Mouse (Mus musculus) lung, postnatal 10 days (tissue): ENCODE measurements around the gene Gm38393.

Source experiments
- DNase-seq: peaks from one replicate; pipeline ENCODE4 v3.0.0; 2021

Gene Gm38393

GRCm38 (mm10) chr7:60004606-60005330, at the start of gene Gm38393, which contains the start of gene Snurf:
Gene Gm38393 (minus strand): TSS chr7:60005064.
Gene Snurf (minus strand): TSS chr7:60005049.
- DNase-seq: peak; percentile 61

GRCm38 (mm10) chr7:60047481-60048201, 42.8 kb upstream of the Gm38393 start:
- DNase-seq: no peak

GRCm38 (mm10) chr7:60013186-60013585, 8.3 kb upstream of the Gm38393 start:
- DNase-seq: no peak

GRCm38 (mm10) chr7:60007727-60008360, 3.0 kb upstream of the Gm38393 start:
- no peak for DNase-seq

- DNase-seq: no peak
Observed at GRCm38 (mm10) chr7:60006262-60006661, 1.4 kb upstream of the Gm38393 start.

GRCm38 (mm10) chr7:60003921-60004605, 801 bp downstream of the Gm38393 start:
- peak; percentile 35 for DNase-seq

- DNase-seq: no peak
Observed at GRCm38 (mm10) chr7:60003006-60003865, 1.6 kb downstream of the Gm38393 start.

GRCm38 (mm10) chr7:59978646-59979045, 26.2 kb downstream of the Gm38393 start:
- no peak for DNase-seq
